ENCODE assay signal across 33 mouse cellular contexts in the genomic region with DNA sequence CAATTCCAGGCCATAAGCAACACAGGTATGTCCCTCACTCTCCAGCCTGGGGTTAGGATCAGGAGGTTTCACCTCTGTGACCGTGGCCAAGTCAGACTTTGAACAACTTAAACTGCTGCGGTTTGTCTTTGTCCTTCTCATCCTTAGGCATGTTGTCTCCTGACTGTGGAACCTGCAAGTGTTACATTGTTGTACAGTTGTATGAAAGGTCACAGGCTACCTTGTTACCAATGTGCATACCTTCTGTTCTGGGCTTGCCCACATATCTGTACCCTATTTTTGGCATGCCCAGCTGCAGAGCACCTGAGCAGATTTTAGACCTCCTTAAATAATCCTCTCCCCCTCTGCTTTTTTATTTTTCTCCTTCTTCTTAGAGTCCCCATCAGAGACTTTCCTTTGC. TPM values are rescaled to one million over a fixed set of nuclear protein-coding genes. Genes with fewer than 3 reads are reported as not detected.
"Had no signal": no experiment of that assay in that cellular context is flagged by ENCODE, and none has a peak within 500 bp of the region (broad histone marks: within the 10 kb centered on the region; RNA-seq: fewer than 3 reads in every experiment).

No protein-coding gene starts in this region.

- H3K27me3 ChIP-seq: liver, embryonic 12.5 days; liver, embryonic 15.5 days; lung, embryonic 15.5 days; megakaryocyte, embryonic 14.5 days; midbrain, embryonic 13.5 days; neural tube, embryonic 13.5 days; stomach, embryonic 15.5 days had no signal

- H3K27ac ChIP-seq: kidney, postnatal 0 days; layer of hippocampus, adult 2 months; left cerebral cortex, adult 2 months; liver, embryonic 12.5 days; liver, embryonic 15.5 days; lung, embryonic 15.5 days; midbrain, embryonic 10.5 days; midbrain, embryonic 13.5 days; neural tube, embryonic 13.5 days; stomach, embryonic 15.5 days had no signal

- H3K4me3 ChIP-seq: layer of hippocampus, adult 2 months; left cerebral cortex, adult 2 months; liver, embryonic 12.5 days; liver, embryonic 15.5 days; lung, embryonic 15.5 days; megakaryocyte, embryonic 14.5 days; midbrain, embryonic 10.5 days; midbrain, embryonic 13.5 days; myocyte; neural tube, embryonic 13.5 days; stomach, embryonic 15.5 days had no signal

- H3K4me2 ChIP-seq: liver, embryonic 12.5 days; liver, embryonic 15.5 days; lung, embryonic 15.5 days; midbrain, embryonic 13.5 days; neural tube, embryonic 13.5 days; stomach, embryonic 15.5 days had no signal

- H3K36me3 ChIP-seq: lung, embryonic 15.5 days; stomach, embryonic 15.5 days had no signal

- DNase-seq: kidney, adult 2 months; kidney, postnatal 25 days; layer of hippocampus, postnatal 36 days; lung, adult 18-20 months; lung, postnatal 10 days; lung, postnatal 36 days; retina, postnatal 1 day; right cerebral cortex, postnatal 25 days; spleen, adult 18-20 months; thymus, adult 2 months; thymus, postnatal 25 days had no signal

- H3K9ac ChIP-seq: liver, embryonic 12.5 days; liver, embryonic 15.5 days; lung, embryonic 15.5 days; midbrain, embryonic 13.5 days; neural tube, embryonic 13.5 days; stomach, embryonic 15.5 days had no signal

- ATAC-seq: liver, embryonic 12.5 days; midbrain, embryonic 13.5 days; midbrain, embryonic 16.5 days had no signal

- H3K9me3 ChIP-seq: liver, embryonic 12.5 days; liver, embryonic 15.5 days; lung, embryonic 15.5 days; megakaryocyte, embryonic 14.5 days; midbrain, embryonic 10.5 days; midbrain, embryonic 13.5 days; neural tube, embryonic 13.5 days; stomach, embryonic 15.5 days had no signal

RNA-seq across cellular contexts. Expression of a gene that starts 2.8 kb away (rescaled TPM):
- total RNA-seq: monocyte, adult 5-6 weeks had no signal

RNA-seq across cellular contexts. Expression of a gene that starts 12.4 kb away (rescaled TPM):
- total RNA-seq: layer of hippocampus, adult 2 months; layer of hippocampus, postnatal 10 days; layer of hippocampus, postnatal 36 days; left cerebral cortex, adult 2 months; left cerebral cortex, postnatal 10 days; left cerebral cortex, postnatal 36 days; monocyte, adult 5-6 weeks; neutrophil, adult 5-6 weeks had no signal
- polyA plus RNA-seq: kidney, adult 2 months; kidney, embryonic 14.5 days; kidney, postnatal 0 days; large intestine, adult 2 months; limb, embryonic 11.5 days; limb, embryonic 14.5 days; liver, embryonic 12.5 days; liver, embryonic 15.5 days; lung, embryonic 15.5 days; midbrain, embryonic 10.5 days; midbrain, embryonic 13.5 days; midbrain, embryonic 16.5 days; neural tube, embryonic 13.5 days; stomach, embryonic 15.5 days; thymus, adult 2 months had no signal

RNA-seq across cellular contexts. Expression of a gene that starts 17.3 kb away (rescaled TPM):
- total RNA-seq: monocyte, adult 5-6 weeks; neutrophil, adult 5-6 weeks had no signal
- polyA plus RNA-seq: kidney, embryonic 14.5 days had no signal
